Mouse (Mus musculus) neural tube, embryonic 15.5 days (tissue): Measurements from ENCODE around the gene Tmem8b. TPM values are rescaled to one million over a fixed set of nuclear protein-coding genes. Genes with fewer than 3 reads are reported as not detected.

Source experiments
- ATAC-seq: fragments of 200-750 bp; cut with Nextera tagmentation; 2 replicates; pipeline ENCODE4 v1.8.0; 2017; ENCODE audit warnings: mild to moderate bottlenecking, moderate TSS enrichment, moderate library complexity; ENCODE audit not compliant: low FRiP score
- H3K27ac ChIP-seq: fragments of 300-500 bp; sonication (generic); replicated peaks from 2 replicates; pipeline ENCODE4 v1.5.1; 2015; ENCODE audit warnings: mild to moderate bottlenecking, inconsistent platforms
- H3K27me3 ChIP-seq: fragments of 300-500 bp; sonication (generic); replicated peaks from 2 replicates; pipeline ENCODE4 v1.6.1; 2015; ENCODE audit warnings: inconsistent platforms
- H3K36me3 ChIP-seq: fragments of 300-500 bp; sonication (generic); 2 replicates; pipeline ENCODE4 v1.6.1; 2015; ENCODE audit warnings: inconsistent platforms
- H3K4me1 ChIP-seq: fragments of 300-500 bp; sonication (generic); 2 replicates; pipeline ENCODE4 v1.6.1; 2015; ENCODE audit warnings: inconsistent platforms
- H3K4me2 ChIP-seq: fragments of 300-500 bp; sonication (generic); 2 replicates; pipeline ENCODE4 v1.6.1; 2015; ENCODE audit warnings: inconsistent platforms, mild to moderate bottlenecking, moderate library complexity
- H3K4me3 ChIP-seq: fragments of 300-500 bp; sonication (generic); replicated peaks from 2 replicates; pipeline ENCODE4 v1.5.1; 2015; ENCODE audit warnings: mild to moderate bottlenecking, inconsistent platforms
- H3K9ac ChIP-seq: fragments of 300-500 bp; sonication (generic); replicated peaks from 2 replicates; pipeline ENCODE4 v1.6.1; 2015; ENCODE audit warnings: mild to moderate bottlenecking, inconsistent platforms
- H3K9me3 ChIP-seq: fragments of 300-500 bp; sonication (generic); replicated peaks from 2 replicates; pipeline ENCODE4 v1.6.1; 2016; ENCODE audit warnings: inconsistent platforms
- WGBS: fragments of 180-500 bp; shearing (Covaris S2); methylation state at CpG from one replicate; pipeline ENCODE4 v1.1.7; 2015; ENCODE audit warnings: mixed read lengths; 5-methylcytosine and 5-hydroxymethylcytosine counted together
- microRNA-seq: library from miRNA; unstranded; fragments of <30 nt; microRNA quantifications from one replicate; pipeline ENCODE4, GENCODE M21; 2017
- polyA plus RNA-seq: library from polyadenylated mRNA; unstranded; fragments of >200 nt; fragmentation: Nextera tagmentation; extraction: Ambion mirVana; gene quantifications from 2 replicates; pipeline ENCODE4 v1.2.1, GENCODE M21; 2015

Gene Tmem8b
- polyA plus RNA-seq, 1 experiment from 2014 or later: 12.4 TPM

DNA sequence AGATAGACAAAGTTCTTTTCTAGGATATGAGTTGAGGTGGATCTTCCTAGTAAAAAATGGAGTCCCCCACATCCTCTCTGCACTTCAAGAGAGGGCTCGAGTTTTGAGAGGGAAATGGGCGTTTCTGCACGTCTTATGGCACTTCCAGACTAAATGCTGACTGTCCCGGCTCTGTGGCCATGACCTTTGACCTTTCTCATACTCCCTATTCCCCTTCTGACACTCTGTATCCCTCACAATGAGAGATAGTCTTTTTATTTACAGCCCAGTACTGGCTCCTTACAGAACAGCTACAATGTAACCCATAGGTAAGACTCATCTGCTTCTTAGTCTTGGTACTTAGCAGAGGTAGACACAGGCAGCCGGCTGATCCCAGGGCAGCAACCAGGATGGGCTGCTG lies 72.8 kb downstream of the Tmem8b start:
- Histone ChIP-seq H3K4me1 (no peaks in the 10 kb centered on the region), H3K36me3 (no peaks in the 10 kb centered on the region), H3K4me2 (no peak overlapping the region), H3K9me3 (no peaks in the 10 kb centered on the region), H3K9ac (no peak overlapping the region), H3K27me3 (no peaks in the 10 kb centered on the region), H3K4me3 (no peak overlapping the region), H3K27ac (no peak overlapping the region)
- no peak for ATAC-seq
- 70% methylated on average over 5 of the region's 5 CpGs for WGBS

Small RNA genes lying within 50 kb of the gene (microRNA-seq; reads per million reads assigned to microRNA genes)
- not detected for gene Gm25262

Other genes starting within 250 kb of the Tmem8b start
- gene Fam166b, start 239.8 kb upstream of the Tmem8b start, polyA plus RNA-seq: 1.7 and 2.6 TPM in 2 replicates
- gene Tesk1, start 227.0 kb upstream of the Tmem8b start, polyA plus RNA-seq: 9.7 and 14.1 TPM in 2 replicates
- 4.3 and 6.7 TPM in 2 replicates for gene Cd72, start 214.3 kb upstream of the Tmem8b start, polyA plus RNA-seq
- gene Sit1, start 185.2 kb upstream of the Tmem8b start, polyA plus RNA-seq: 1.9 TPM in 1 of 2 replicates, not detected in the other
- gene Ccdc107, start 176.1 kb upstream of the Tmem8b start, polyA plus RNA-seq: 88.9 and 89.8 TPM in 2 replicates
- gene Arhgef39, start 169.3 kb upstream of the Tmem8b start, polyA plus RNA-seq: 5.9 and 15.4 TPM in 2 replicates
- gene Car9, start 162.0 kb upstream of the Tmem8b start, polyA plus RNA-seq: 0.17 and 1.3 TPM in 2 replicates
- 51.4 and 85.4 TPM in 2 replicates for gene Tpm2, start 145.2 kb upstream of the Tmem8b start, polyA plus RNA-seq
- 80.8 and 82.0 TPM in 2 replicates for gene Creb3, start 106.6 kb upstream of the Tmem8b start, polyA plus RNA-seq
- gene Tln1, start 106.3 kb upstream of the Tmem8b start, polyA plus RNA-seq: 63.5 and 70.8 TPM in 2 replicates
- 22.0 and 23.9 TPM in 2 replicates for gene Rgp1, start 90.3 kb upstream of the Tmem8b start, polyA plus RNA-seq
- 48.1 and 54.5 TPM in 2 replicates for gene Gba2, start 90.1 kb upstream of the Tmem8b start, polyA plus RNA-seq
- 1.2 and 1.5 TPM in 2 replicates for gene Msmp, start 84.5 kb upstream of the Tmem8b start, polyA plus RNA-seq
- 12.9 and 16.1 TPM in 2 replicates for gene Npr2, start 37.0 kb upstream of the Tmem8b start, polyA plus RNA-seq
- gene Spag8, start 15.4 kb upstream of the Tmem8b start, polyA plus RNA-seq: 4.1 and 4.3 TPM in 2 replicates
- 77.5 and 78.9 TPM in 2 replicates for gene Hint2, start 12.5 kb upstream of the Tmem8b start, polyA plus RNA-seq
- 1.5 and 1.6 TPM in 2 replicates for gene Fam221b, start 174 bp downstream of the Tmem8b start, polyA plus RNA-seq
- 0.08 TPM in 1 of 2 replicates, not detected in the other for gene Olfr70, start 31.8 kb downstream of the Tmem8b start, polyA plus RNA-seq
- gene Olfr71, start 41.3 kb downstream of the Tmem8b start, polyA plus RNA-seq: not detected in 2 replicates
- gene Hrct1, start 58.2 kb downstream of the Tmem8b start, polyA plus RNA-seq: 0.24 and 0.45 TPM in 2 replicates
- gene Spaar, start 61.1 kb downstream of the Tmem8b start, polyA plus RNA-seq: 0.05 and 0.06 TPM in 2 replicates
- not detected in 2 replicates for gene Olfr159, start 102.0 kb downstream of the Tmem8b start, polyA plus RNA-seq
- not detected in 2 replicates for gene Olfr156, start 154.9 kb downstream of the Tmem8b start, polyA plus RNA-seq
- gene Olfr157, start 171.2 kb downstream of the Tmem8b start, polyA plus RNA-seq: not detected in 2 replicates
- gene Olfr155, start 182.6 kb downstream of the Tmem8b start, polyA plus RNA-seq: not detected in 2 replicates
- 6.2 and 8.3 TPM in 2 replicates for gene Reck, start 206.6 kb downstream of the Tmem8b start, polyA plus RNA-seq